Mouse (Mus musculus) liver, adult (tissue): ENCODE results near the gene Fgf18.

Source experiments
- GATA4 ChIP-seq: IDR thresholded peaks from 2 replicates; pipeline ENCODE4 v1.6.1; 2014; ENCODE audit warnings: mild to moderate bottlenecking, low read length; ENCODE audit not compliant: insufficient replicate concordance

Fgf18 gene

GRCm38 (mm10) chr11:33143906-33144305, 3.3 kb downstream of the Fgf18 start:
- TF ChIP-seq GATA4, result no peak

- no peak for TF ChIP-seq GATA4
Observed at GRCm38 (mm10) chr11:33142801-33143200, 4.4 kb downstream of the Fgf18 start.

GRCm38 (mm10) chr11:33140111-33140460, 7.1 kb downstream of the Fgf18 start:
- no peak for TF ChIP-seq GATA4

GRCm38 (mm10) chr11:33139458-33140110, 7.6 kb downstream of the Fgf18 start:
- no peak for TF ChIP-seq GATA4

DNA sequence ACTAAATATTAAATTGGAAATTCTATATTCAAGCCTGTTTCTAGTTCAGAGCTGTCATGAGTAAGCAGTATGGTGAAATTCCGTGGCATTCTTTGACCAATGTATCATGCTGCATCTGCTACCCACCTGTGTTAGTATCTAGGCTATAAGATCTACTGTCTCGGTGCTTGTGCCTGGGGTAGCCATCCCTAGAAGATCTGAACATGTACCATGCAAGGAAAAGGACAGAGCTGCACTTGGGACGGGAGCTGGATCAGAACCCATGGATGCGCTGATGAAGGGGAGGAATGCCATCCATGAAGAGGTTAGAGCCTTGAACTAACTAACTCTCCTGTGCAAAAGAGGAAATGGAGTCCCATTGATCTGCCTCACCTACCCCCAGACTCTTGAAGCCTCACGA, 8.5 kb downstream of the Fgf18 start:
- no peak for TF ChIP-seq GATA4

DNA sequence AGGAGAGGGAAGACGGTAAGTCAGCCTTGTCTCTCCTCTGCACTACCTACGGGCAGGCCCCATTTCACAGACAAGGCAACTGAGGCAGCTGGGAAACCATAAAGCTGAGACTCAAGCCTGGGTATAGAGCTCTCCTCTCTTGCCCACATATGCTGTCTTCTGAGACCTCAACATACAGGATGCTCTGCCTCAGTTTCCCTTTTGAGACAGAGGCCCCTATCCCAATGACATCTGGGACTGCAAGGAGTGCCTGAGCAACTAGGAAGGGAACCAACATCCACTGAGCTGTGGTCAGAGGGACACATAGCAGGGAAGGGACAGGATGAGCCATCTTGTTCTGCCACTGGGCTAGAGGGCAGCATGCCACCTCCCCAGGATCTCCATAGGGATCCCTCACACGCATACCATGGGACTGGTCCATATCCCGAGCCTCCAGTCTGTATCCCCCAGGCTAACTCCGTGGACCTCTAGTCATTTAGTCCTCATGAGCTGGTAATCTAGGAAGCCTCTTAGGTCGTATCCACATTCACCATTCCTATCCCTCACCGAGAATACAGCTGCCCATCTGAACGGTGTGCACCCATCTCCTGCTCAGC, 12.7 kb downstream of the Fgf18 start:
- TF ChIP-seq GATA4, result no peak

GRCm38 (mm10) chr11:33132619-33133338, 14.4 kb downstream of the Fgf18 start:
- no peak for TF ChIP-seq GATA4

DNA sequence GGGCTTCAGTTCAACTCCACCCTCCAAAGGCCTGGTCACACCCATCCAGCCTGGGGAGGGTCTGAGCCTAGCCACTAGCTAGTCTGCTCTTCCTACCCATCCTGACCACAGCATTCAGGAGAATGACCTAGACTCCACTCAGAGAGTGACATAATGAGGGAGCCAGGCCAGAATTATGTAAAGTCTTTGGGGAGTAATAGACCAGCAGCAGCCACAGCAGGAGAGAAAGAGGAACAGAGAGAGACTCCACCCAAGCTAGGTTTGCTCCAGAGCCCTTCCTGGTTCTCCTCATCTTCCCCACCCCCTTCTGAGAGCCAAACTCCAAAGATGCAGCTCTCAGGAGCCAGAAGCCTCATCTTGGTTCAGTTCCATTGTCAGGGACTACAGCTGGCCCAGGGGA, 20.1 kb downstream of the Fgf18 start:
- no peak for TF ChIP-seq GATA4

DNA sequence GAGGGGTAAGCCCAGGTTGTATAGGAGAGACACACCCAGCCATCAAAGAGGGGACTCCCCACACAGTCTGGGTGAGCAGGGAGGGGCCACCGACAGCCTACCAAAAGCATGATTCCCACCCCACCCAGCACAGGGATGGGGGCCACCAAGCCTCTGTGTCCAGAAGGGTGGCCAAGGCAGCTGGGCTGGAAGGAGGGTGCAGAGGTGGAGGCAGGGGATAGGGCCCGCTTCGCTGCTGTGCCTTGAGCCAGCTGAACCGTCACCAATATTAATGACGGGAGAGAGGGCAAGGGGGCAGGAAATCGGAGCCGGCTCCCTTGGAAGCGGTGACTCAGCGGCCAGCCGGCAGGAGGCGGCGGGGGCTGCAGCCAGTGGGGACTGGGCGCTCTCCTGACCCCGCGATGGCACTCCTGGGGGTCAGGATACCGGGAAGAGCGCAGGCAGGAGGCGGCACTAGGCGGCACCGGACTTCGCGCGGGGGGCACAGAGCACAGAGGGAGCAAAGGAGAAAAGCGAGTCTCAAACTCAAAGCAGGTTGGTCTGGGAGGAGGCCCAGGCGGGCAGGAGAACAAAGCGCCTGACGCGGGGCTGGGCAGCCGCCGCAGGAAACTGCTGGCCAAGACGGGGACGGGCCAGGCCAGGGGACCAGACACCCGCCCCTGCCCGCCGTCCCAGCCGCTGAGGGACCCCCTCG, 24.5 kb downstream of the Fgf18 start:
- TF ChIP-seq GATA4, result no peak

DNA sequence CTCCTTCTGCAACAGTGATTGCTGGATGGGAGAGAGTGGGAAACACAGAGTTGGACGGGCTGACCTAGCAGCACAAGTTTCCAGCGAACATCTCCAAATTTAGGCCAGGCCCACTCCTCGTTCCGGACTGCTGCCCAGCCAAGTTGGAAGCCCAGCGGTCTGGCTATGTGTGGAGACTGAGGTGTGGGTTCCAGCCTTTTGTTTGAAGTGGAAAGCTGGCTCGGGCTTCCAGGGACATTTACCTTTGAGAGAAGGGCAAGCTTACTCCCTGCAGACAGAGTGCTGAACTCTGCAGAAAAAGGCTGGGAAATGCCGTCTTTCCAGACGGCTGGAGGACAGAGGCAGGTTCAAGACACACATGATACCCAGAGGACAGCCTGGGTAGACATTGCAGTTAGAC, 27.6 kb downstream of the Fgf18 start:
- no peak for TF ChIP-seq GATA4

DNA sequence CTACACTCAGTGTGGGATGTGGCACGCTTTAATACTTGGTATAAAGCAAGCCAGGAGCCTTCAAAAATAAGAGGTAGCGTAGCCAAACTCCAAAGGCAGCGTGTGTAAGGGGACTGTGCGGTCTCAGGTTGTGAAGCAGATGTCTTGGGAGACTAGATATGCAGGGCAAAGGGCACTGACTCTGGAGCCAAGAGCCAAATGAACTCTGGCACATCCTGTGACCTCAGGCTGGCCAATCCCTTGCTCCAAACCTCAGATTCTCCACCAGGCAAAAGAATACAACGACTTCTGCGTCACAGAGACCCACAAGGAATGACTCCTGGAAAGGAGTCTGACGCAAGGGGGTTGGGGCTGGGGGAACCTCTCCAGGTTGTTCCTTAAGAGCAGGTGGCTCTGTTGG, 28.1 kb downstream of the Fgf18 start:
- no peak for TF ChIP-seq GATA4

- TF ChIP-seq GATA4, result no peak
Observed at GRCm38 (mm10) chr11:33118480-33118879, 28.7 kb downstream of the Fgf18 start.

DNA sequence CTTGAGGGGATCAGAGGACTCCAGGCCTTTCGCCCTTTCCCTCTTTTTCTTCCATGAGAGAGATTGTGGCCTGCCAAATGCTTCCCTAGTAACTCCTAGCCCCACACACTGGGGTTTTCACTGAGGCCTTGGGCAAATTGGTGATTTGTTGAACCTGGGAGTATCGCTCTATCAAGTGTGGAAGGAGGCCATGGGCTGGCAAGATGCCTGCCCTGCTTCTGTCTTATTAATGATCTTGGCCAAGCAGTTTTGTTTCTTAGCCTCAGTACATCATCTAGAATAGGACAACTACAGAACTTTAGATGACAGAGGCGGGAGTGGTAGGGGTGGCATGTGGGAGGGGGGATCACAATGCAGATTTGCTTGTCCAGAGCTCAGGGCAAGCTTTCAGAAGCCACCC, 31.4 kb downstream of the Fgf18 start:
- TF ChIP-seq GATA4, result no peak

DNA sequence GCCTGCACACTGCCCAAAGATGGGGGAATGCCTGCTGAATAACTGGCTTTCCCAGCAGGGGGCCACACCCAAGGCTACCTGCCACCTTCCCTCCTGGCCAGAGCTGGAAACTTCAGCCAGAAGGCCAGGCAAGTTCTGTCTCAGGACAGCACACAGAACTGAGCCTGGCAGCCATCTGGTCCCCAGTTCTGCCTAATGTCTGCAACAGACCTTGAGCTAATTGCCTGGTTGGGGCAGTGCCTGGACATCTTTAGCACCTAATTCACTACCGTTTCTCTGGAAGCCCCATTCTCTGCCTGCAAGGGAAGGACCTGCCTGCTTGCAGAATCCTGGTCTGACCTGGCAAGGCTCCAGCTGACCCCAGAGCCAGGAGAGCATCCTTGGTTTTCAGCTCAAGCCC, 34.8 kb downstream of the Fgf18 start:
- no peak for TF ChIP-seq GATA4

- TF ChIP-seq GATA4, result no peak
Observed at GRCm38 (mm10) chr11:33110111-33110510, 37.1 kb downstream of the Fgf18 start.

- no peak for TF ChIP-seq GATA4
Observed at GRCm38 (mm10) chr11:33107540-33107939, 39.7 kb downstream of the Fgf18 start.
